Mouse (Mus musculus): ENCODE data around the gene Rin2.

- TF ChIP-seq CTCF (IDR thresholded peaks at IDR 0.05; ENCODE audit: low read depth) (no peak), EP300 (IDR thresholded peaks at IDR 0.05; ENCODE audit: low read depth) (no peak)
Measured at GRCm38 (mm10) chr2:145670131-145670530, 4.9 kb upstream of the Rin2 start.
